Mouse (Mus musculus) ovary, postnatal 14 days (tissue): ENCODE measurements around the gene Iqschfp.

Experiments used
- DNase-seq: peaks from one replicate; pipeline ENCODE4 v3.0.0; 2022; ENCODE audit warnings: low spot score

Iqschfp gene

GRCm38 (mm10) chr3:68573226-68573624 is 681.2 kb downstream of the Iqschfp start:
- DNase-seq, result no peak

- no peak for DNase-seq
These were observed 682.1 kb downstream of the Iqschfp start for GRCm38 (mm10) chr3:68574097-68574496.

GRCm38 (mm10) chr3:68574565-68574964 is 682.5 kb downstream of the Iqschfp start:
- DNase-seq, result no peak

- DNase-seq, result no peak
These were observed 683.8 kb downstream of the Iqschfp start for GRCm38 (mm10) chr3:68575636-68576340.

GRCm38 (mm10) chr3:68576431-68576830 is 684.4 kb downstream of the Iqschfp start:
- peak; percentile 39 for DNase-seq

- no peak for DNase-seq
These were observed 684.9 kb downstream of the Iqschfp start for GRCm38 (mm10) chr3:68576948-68577347.

GRCm38 (mm10) chr3:68581591-68581990 is 689.6 kb downstream of the Iqschfp start:
- no peak for DNase-seq

GRCm38 (mm10) chr3:68582103-68582740 is 690.2 kb downstream of the Iqschfp start:
- DNase-seq, result no peak

GRCm38 (mm10) chr3:68583031-68583693 is 691.1 kb downstream of the Iqschfp start:
- DNase-seq, result no peak

GRCm38 (mm10) chr3:68583771-68584511 is 691.9 kb downstream of the Iqschfp start:
- DNase-seq, result no peak

- no peak for DNase-seq
These were observed 693.2 kb downstream of the Iqschfp start for GRCm38 (mm10) chr3:68585213-68585612.

GRCm38 (mm10) chr3:68586646-68587064 is 694.6 kb downstream of the Iqschfp start:
- no peak for DNase-seq

GRCm38 (mm10) chr3:68587567-68588245 is 695.7 kb downstream of the Iqschfp start:
- DNase-seq, result no peak

- DNase-seq, result no peak
These were observed 697.3 kb downstream of the Iqschfp start for GRCm38 (mm10) chr3:68589220-68589840.

GRCm38 (mm10) chr3:68590436-68590835 is 698.4 kb downstream of the Iqschfp start:
- DNase-seq, result no peak

GRCm38 (mm10) chr3:68592575-68592974 is 700.5 kb downstream of the Iqschfp start:
- DNase-seq, result no peak

GRCm38 (mm10) chr3:68593073-68593867 is 701.2 kb downstream of the Iqschfp start:
- no peak for DNase-seq

- no peak for DNase-seq
These were observed 703.4 kb downstream of the Iqschfp start for GRCm38 (mm10) chr3:68595316-68595925.

GRCm38 (mm10) chr3:68596938-68597337 is 704.9 kb downstream of the Iqschfp start:
- no peak for DNase-seq

- no peak for DNase-seq
These were observed 710.9 kb downstream of the Iqschfp start for GRCm38 (mm10) chr3:68602891-68603290.
